Mouse (Mus musculus): Measurements from ENCODE around the gene Gpr12.

GRCm38 (mm10) chr5:146584156-146584477 lies 922 bp downstream of the Gpr12 start:
- TF ChIP-seq ZNF384 (IDR thresholded peaks at IDR 0.05; ENCODE audit: low read depth, low read length) (no peak), JUND (IDR thresholded peaks at IDR 0.05; ENCODE audit: low read depth, low read length) (no peak), MYB (IDR thresholded peaks at IDR 0.05; ENCODE audit: low read depth, low read length) (no peak), KAT2A (conservative IDR thresholded peaks at IDR 0.05; ENCODE audit: low read depth, low read length) (no peak), ELF1 (IDR thresholded peaks at IDR 0.05; ENCODE audit: low read depth, low read length) (no peak), POLR2A (IDR thresholded peaks at IDR 0.05; ENCODE audit: control insufficient read depth in 1 of 2, insufficient read depth in 1 of 2, low read depth in 1 of 2, low read length in 2 of 2, poor library complexity in 1 of 2) (no peak), USF1 (IDR thresholded peaks at IDR 0.05; ENCODE audit: low read depth, low read length) (no peak), CTCF (IDR thresholded peaks at IDR 0.05 in 2 of 3, conservative IDR thresholded peaks at IDR 0.05 in 1 of 3; ENCODE audit: control insufficient read depth in 1 of 3, insufficient read depth in 1 of 3, low read depth in 2 of 3, low read length in 3 of 3, poor library complexity in 1 of 3, severe bottlenecking in 1 of 3) (no peak)
